ENCODE assay signal across 25 mouse cellular contexts in genomic region chr11:96631521-96631920, GRCm38 (mm10).
DNase-seq lines count a peak whose midpoint lies in the region; ATAC-seq lines count a peak whose summit lies in the region.
"Had no signal": no experiment of that assay in that cellular context is flagged by ENCODE, and none has a peak within 500 bp of the region (broad histone marks: within the 10 kb centered on the region; RNA-seq: fewer than 3 reads in every experiment).

No protein-coding gene starts in this region.

- no peak for ATAC-seq in hindbrain, embryonic 14.5 days (ENCODE audit: low FRiP score)
- ATAC-seq in neural tube, embryonic 13.5 days (ENCODE audit: low read depth) = no peak
- no peak for ATAC-seq in neural tube, embryonic 15.5 days (ENCODE audit: low FRiP score)
- ATAC-seq: activated CD4-positive, CD25-positive, alpha-beta regulatory T cell, adult 4 months; CD4-positive, CD25-positive, alpha-beta regulatory T cell, adult 4 months; forebrain, embryonic 14.5 days; forebrain, postnatal 0 days; intestine, postnatal 0 days had no signal

- WGBS in hindbrain, embryonic 14.5 days = 81% methylated on average over 3 of the region's 3 CpGs
- WGBS in hindbrain, embryonic 10.5 days = 80% methylated on average over 3 of the region's 3 CpGs
- WGBS in neural tube, embryonic 13.5 days = 83% methylated on average over 3 of the region's 3 CpGs
- WGBS in neural tube, embryonic 15.5 days = 70% methylated on average over 3 of the region's 3 CpGs

- no peaks in the 10 kb centered on the region for H3K9me3 ChIP-seq in hindbrain, embryonic 14.5 days (ENCODE audit: control insufficient read depth, low read length)
- no peaks in the 10 kb centered on the region for H3K9me3 ChIP-seq in hindbrain, embryonic 10.5 days
- no peaks in the 10 kb centered on the region for H3K9me3 ChIP-seq in neural tube, embryonic 13.5 days
- H3K9me3 ChIP-seq in neural tube, embryonic 15.5 days (replicated peaks) = no peaks in the 10 kb centered on the region
- H3K9me3 ChIP-seq: embryonic facial prominence, embryonic 12.5 days; embryonic facial prominence, embryonic 15.5 days; heart, embryonic 13.5 days; hindbrain, embryonic 15.5 days had no signal

- peak; percentile 32 to 44 for DNase-seq in heart, adult 9 months (ENCODE audit: low spot score in 2 of 2)
- no peak for DNase-seq in heart, adult 8-10 months (ENCODE audit: low spot score)
- DNase-seq in hindbrain, embryonic 14.5 days (ENCODE audit: low spot score) = no peak
- no peak for DNase-seq in hindbrain, embryonic 10.5 days (ENCODE audit: low spot score)
- DNase-seq in neural tube, embryonic 10.5 days (ENCODE audit: extremely low spot score, low spot score) = no peak
- no peak for DNase-seq in T-cell, adult 2 months (ENCODE audit: low spot score)
- DNase-seq: adrenal gland, postnatal 10 days; adrenal gland, postnatal 36 days; cerebellum, adult 2 months; cerebellum, adult 9-11 months; cerebellum, postnatal 25 days; forebrain, postnatal 0 days; gastrocnemius, adult 2 months; gastrocnemius, postnatal 14 days had no signal

- no peaks in the 10 kb centered on the region for H3K27me3 ChIP-seq in hindbrain, embryonic 14.5 days (ENCODE audit: control insufficient read depth, insufficient read depth, low read length)
- no peaks in the 10 kb centered on the region for H3K27me3 ChIP-seq in hindbrain, embryonic 10.5 days (ENCODE audit: insufficient read depth, poor library complexity, severe bottlenecking)
- no peaks in the 10 kb centered on the region for H3K27me3 ChIP-seq in neural tube, embryonic 13.5 days
- no peaks in the 10 kb centered on the region for H3K27me3 ChIP-seq in neural tube, embryonic 15.5 days (replicated peaks)
- H3K27me3 ChIP-seq: hindbrain, embryonic 15.5 days had no signal

- peak overlapping the region; percentile 14; the same call in 1 of the 2 replicates for H3K27ac ChIP-seq in hindbrain, embryonic 14.5 days
- H3K27ac ChIP-seq in hindbrain, embryonic 10.5 days = no peak overlapping the region
- H3K27ac ChIP-seq in neural tube, embryonic 13.5 days (replicated peaks) = peak overlapping the region; percentile 61
- peak overlapping the region; percentile 71 for H3K27ac ChIP-seq in neural tube, embryonic 15.5 days (replicated peaks)
- H3K27ac ChIP-seq: embryonic facial prominence, embryonic 12.5 days; embryonic facial prominence, embryonic 15.5 days; gastrocnemius, adult 2 months; heart, adult 2 months; heart, embryonic 13.5 days; hindbrain, embryonic 15.5 days had no signal

- no peaks in the 10 kb centered on the region for H3K36me3 ChIP-seq in hindbrain, embryonic 14.5 days (replicated peaks; ENCODE audit: control insufficient read depth, insufficient read depth)
- H3K36me3 ChIP-seq in hindbrain, embryonic 10.5 days = no peaks in the 10 kb centered on the region
- no peaks in the 10 kb centered on the region for H3K36me3 ChIP-seq in neural tube, embryonic 13.5 days
- H3K36me3 ChIP-seq in neural tube, embryonic 15.5 days = no peaks in the 10 kb centered on the region
- H3K36me3 ChIP-seq: embryonic facial prominence, embryonic 12.5 days; embryonic facial prominence, embryonic 15.5 days; heart, embryonic 13.5 days; hindbrain, embryonic 15.5 days had no signal

- H3K4me1 ChIP-seq in hindbrain, embryonic 14.5 days (replicated peaks; ENCODE audit: control insufficient read depth, insufficient read depth, low read length) = peaks cover 1% of the 10 kb centered on the region
- H3K4me1 ChIP-seq in hindbrain, embryonic 10.5 days (replicated peaks) = no peaks in the 10 kb centered on the region; the same call in 1 of the 2 replicates
- peaks cover 38% of the 10 kb centered on the region for H3K4me1 ChIP-seq in neural tube, embryonic 13.5 days (replicated peaks)
- H3K4me1 ChIP-seq in neural tube, embryonic 15.5 days = peaks cover 36% of the 10 kb centered on the region
- H3K4me1 ChIP-seq: embryonic facial prominence, embryonic 12.5 days; embryonic facial prominence, embryonic 15.5 days; heart, embryonic 13.5 days had no signal

- no peak overlapping the region for H3K9ac ChIP-seq in hindbrain, embryonic 14.5 days
- no peak overlapping the region for H3K9ac ChIP-seq in neural tube, embryonic 13.5 days
- no peak overlapping the region for H3K9ac ChIP-seq in neural tube, embryonic 15.5 days (replicated peaks)
- H3K9ac ChIP-seq: embryonic facial prominence, embryonic 12.5 days; embryonic facial prominence, embryonic 15.5 days; forebrain, postnatal 0 days; heart, embryonic 13.5 days; hindbrain, embryonic 15.5 days had no signal

- no peak overlapping the region for H3K4me3 ChIP-seq in hindbrain, embryonic 14.5 days (replicated peaks; ENCODE audit: low read length)
- H3K4me3 ChIP-seq in hindbrain, embryonic 10.5 days = no peak overlapping the region
- H3K4me3 ChIP-seq in neural tube, embryonic 13.5 days = no peak overlapping the region
- H3K4me3 ChIP-seq in neural tube, embryonic 15.5 days (replicated peaks) = no peak overlapping the region
- H3K4me3 ChIP-seq: embryonic facial prominence, embryonic 12.5 days; embryonic facial prominence, embryonic 15.5 days; gastrocnemius, adult 2 months; heart, adult 2 months; heart, embryonic 13.5 days; hindbrain, embryonic 15.5 days had no signal

- H3K4me2 ChIP-seq in hindbrain, embryonic 14.5 days (replicated peaks) = no peak overlapping the region
- no peak overlapping the region for H3K4me2 ChIP-seq in neural tube, embryonic 13.5 days
- H3K4me2 ChIP-seq in neural tube, embryonic 15.5 days = no peak overlapping the region
- H3K4me2 ChIP-seq: embryonic facial prominence, embryonic 12.5 days; embryonic facial prominence, embryonic 15.5 days; heart, embryonic 13.5 days; hindbrain, embryonic 15.5 days had no signal

Comparison
In these comparisons a context has a peak if more than half of its experiments do, and no peak if none do; other contexts are left out.
1. DNase-seq: peak in heart, adult 9 months (2 of 2); none in heart, adult 8-10 months (single experiment), hindbrain, embryonic 14.5 days (single experiment), hindbrain, embryonic 10.5 days (single experiment), neural tube, embryonic 10.5 days (single experiment) and T-cell, adult 2 months (single experiment).